8 mouse cellular contexts compared by ENCODE assay signal in genomic region chr6:58832591-58833018, GRCm38 (mm10). TPM values are rescaled to one million over a fixed set of nuclear protein-coding genes. Genes with fewer than 3 reads are reported as not detected.
DNase-seq lines count a peak whose midpoint lies in the region; ATAC-seq and TF ChIP-seq lines count a peak whose summit lies in the region.

No protein-coding gene starts in this region.

- no peaks in the 10 kb centered on the region for H3K9me3 ChIP-seq in forebrain, embryonic 12.5 days
- H3K9me3 ChIP-seq in kidney, embryonic 15.5 days (replicated peaks): no peaks in the 10 kb centered on the region
- H3K9me3 ChIP-seq in midbrain, embryonic 15.5 days: no peaks in the 10 kb centered on the region

- intact Hi-C loops in gastrocnemius, adult 2 months (cut with DNase I): no loop called here
- intact Hi-C loops in gastrocnemius, postnatal 14 days (cut with DNase I; ENCODE audit: low total_unique reads): no loop called here

- peak; percentile 47 for TF ChIP-seq CTCF in gastrocnemius, adult 2 months (IDR thresholded peaks at IDR 0.05)

- WGBS in forebrain, embryonic 12.5 days: 34% methylated on average over 7 of the region's 7 CpGs
- 29% methylated on average over 7 of the region's 7 CpGs for WGBS in kidney, embryonic 15.5 days
- WGBS in midbrain, embryonic 15.5 days: 32% methylated on average over 7 of the region's 7 CpGs

- H3K4me3 ChIP-seq in gastrocnemius, adult 2 months: peak overlapping the region; percentile 94
- H3K4me3 ChIP-seq in forebrain, embryonic 12.5 days (replicated peaks): peak overlapping the region; percentile 83
- H3K4me3 ChIP-seq in kidney, embryonic 15.5 days (replicated peaks): peak overlapping the region; percentile 90
- H3K4me3 ChIP-seq in midbrain, embryonic 15.5 days: peak overlapping the region; percentile 86

- peaks cover 10% of the 10 kb centered on the region for H3K4me1 ChIP-seq in forebrain, embryonic 12.5 days
- 0 out of 2 replicates have a peak, but pooled peaks cover 3% of the 10 kb centered on the region for H3K4me1 ChIP-seq in kidney, embryonic 15.5 days
- H3K4me1 ChIP-seq in midbrain, embryonic 15.5 days: peaks cover 21% of the 10 kb centered on the region

- no peak overlapping the region; the same call in 1 of the 2 replicates for H3K9ac ChIP-seq in forebrain, embryonic 12.5 days
- H3K9ac ChIP-seq in kidney, embryonic 15.5 days: no peak overlapping the region
- no peak overlapping the region; the same call in 1 of the 2 replicates for H3K9ac ChIP-seq in midbrain, embryonic 15.5 days

- no peak for ATAC-seq in forebrain, embryonic 12.5 days (ENCODE audit: low FRiP score)
- no peak for ATAC-seq in kidney, embryonic 15.5 days (replicated peaks; ENCODE audit: low FRiP score)
- ATAC-seq in midbrain, embryonic 15.5 days (replicated peaks): no peak
- no peak for ATAC-seq in erythroid progenitor cell, adult 5-6 weeks (replicated peaks; ENCODE audit: low FRiP score, poor library complexity, severe bottlenecking)

- peak overlapping the region; percentile 93 for H3K27ac ChIP-seq in gastrocnemius, adult 2 months
- H3K27ac ChIP-seq in forebrain, embryonic 12.5 days: no peak overlapping the region
- H3K27ac ChIP-seq in kidney, embryonic 15.5 days: no peak overlapping the region
- no peak overlapping the region for H3K27ac ChIP-seq in midbrain, embryonic 15.5 days

- H3K36me3 ChIP-seq in forebrain, embryonic 12.5 days (replicated peaks): no peaks in the 10 kb centered on the region
- H3K36me3 ChIP-seq in kidney, embryonic 15.5 days: no peaks in the 10 kb centered on the region
- H3K36me3 ChIP-seq in midbrain, embryonic 15.5 days (replicated peaks): no peaks in the 10 kb centered on the region

- H3K27me3 ChIP-seq in forebrain, embryonic 12.5 days: peaks cover 12% of the 10 kb centered on the region; the same call in 1 of the 2 replicates
- no peaks in the 10 kb centered on the region for H3K27me3 ChIP-seq in kidney, embryonic 15.5 days
- H3K27me3 ChIP-seq in midbrain, embryonic 15.5 days (replicated peaks): no peaks in the 10 kb centered on the region

- no peak for DNase-seq in gastrocnemius, adult 2 months
- no peak for DNase-seq in gastrocnemius, postnatal 14 days
- peak; percentile 24 for DNase-seq in ES-CJ7 (ENCODE audit: low read depth, low spot score)
- no peak for DNase-seq in urinary bladder, postnatal 25 days (ENCODE audit: low spot score)

- H3K4me2 ChIP-seq in forebrain, embryonic 12.5 days: peak overlapping the region; percentile 78
- peak overlapping the region; percentile 91 for H3K4me2 ChIP-seq in kidney, embryonic 15.5 days
- H3K4me2 ChIP-seq in midbrain, embryonic 15.5 days: peak overlapping the region; percentile 82

RNA-seq across cellular contexts. Expression of gene Herc3, which starts 1.3 kb away (rescaled TPM):
- total RNA-seq in gastrocnemius, adult 2 months (2021): 10 to 100 TPM; 26.8 to 65.5 TPM
- 10 to 100 TPM; 50.8 to 58.8 TPM for total RNA-seq in gastrocnemius, postnatal 14 days (2021)
- polyA plus RNA-seq in forebrain, embryonic 12.5 days (2016; fragmentation: Nextera tagmentation; extraction: Ambion mirVana): 15.8 and 15.9 TPM in 2 replicates
- polyA plus RNA-seq in kidney, embryonic 15.5 days (2015; fragmentation: Nextera tagmentation; extraction: Ambion mirVana): 8.6 and 10.2 TPM in 2 replicates
- polyA plus RNA-seq in midbrain, embryonic 15.5 days (2015; fragmentation: Nextera tagmentation; extraction: Ambion mirVana): 28.4 and 31.3 TPM in 2 replicates
- 7.6 and 15.1 TPM in 2 replicates for total RNA-seq in erythroid progenitor cell, adult 5-6 weeks (2015; ENCODE audit: low replicate concordance)
- total RNA-seq in erythroid progenitor cell, adult 5-6 weeks (2017; ENCODE audit: low replicate concordance): 2.3 and 19.8 TPM in 2 replicates
